Mouse (Mus musculus): Measurements from ENCODE around the gene Adam1b.

- TF ChIP-seq POLR2A (IDR thresholded peaks at IDR 0.05; ENCODE audit: insufficient read length, low read depth): no peak
- TF ChIP-seq TCF12 (IDR thresholded peaks at IDR 0.05; ENCODE audit: insufficient read depth, poor library complexity, severe bottlenecking): no peak
- TF ChIP-seq USF1 (IDR thresholded peaks at IDR 0.05; ENCODE audit: low read depth): no peak
- no peak for TF ChIP-seq REST (IDR thresholded peaks at IDR 0.05; ENCODE audit: insufficient read depth, insufficient read length)
Measured at GRCm38 (mm10) chr5:121537588-121537987, 34.4 kb upstream of the Adam1b start.

All from myocyte (in vitro differentiated cells).